Mouse (Mus musculus) right cerebral cortex, postnatal 25 days (tissue): ENCODE results near the gene Tekt4.

ENCODE experiments used
- DNase-seq: peaks from one replicate; pipeline ENCODE4 v3.0.0; 2022

Gene Tekt4

GRCm38 (mm10) chr17:25454272-25454671 is at the start of gene Tekt4:
Gene Tekt4, plus strand, starts transcription at chr17:25454615.
- no peak for DNase-seq

- DNase-seq = no peak
Observed at GRCm38 (mm10) chr17:25405224-25405895, 49.1 kb upstream of the Tekt4 start.

GRCm38 (mm10) chr17:25406011-25406441 is 48.4 kb upstream of the Tekt4 start:
- DNase-seq = peak; percentile 50

- no peak for DNase-seq
Observed at GRCm38 (mm10) chr17:25407352-25407751, 47.1 kb upstream of the Tekt4 start.

- DNase-seq = no peak
Observed at GRCm38 (mm10) chr17:25408302-25408999, 46.0 kb upstream of the Tekt4 start.

- no peak for DNase-seq
Observed at GRCm38 (mm10) chr17:25409621-25410020, 44.8 kb upstream of the Tekt4 start.

- no peak for DNase-seq
Observed at GRCm38 (mm10) chr17:25410180-25410579, 44.2 kb upstream of the Tekt4 start.

- no peak for DNase-seq
Observed at GRCm38 (mm10) chr17:25410786-25411185, 43.6 kb upstream of the Tekt4 start.

GRCm38 (mm10) chr17:25411251-25411650 is 43.2 kb upstream of the Tekt4 start:
- DNase-seq = peak; percentile 66

- no peak for DNase-seq
Observed at GRCm38 (mm10) chr17:25414209-25414608, 40.2 kb upstream of the Tekt4 start.

GRCm38 (mm10) chr17:25414917-25415316 is 39.5 kb upstream of the Tekt4 start:
- no peak for DNase-seq

GRCm38 (mm10) chr17:25415421-25415913 is 38.9 kb upstream of the Tekt4 start:
- DNase-seq = no peak

- no peak for DNase-seq
Observed at GRCm38 (mm10) chr17:25416219-25416618, 38.2 kb upstream of the Tekt4 start.

GRCm38 (mm10) chr17:25417990-25418389 is 36.4 kb upstream of the Tekt4 start:
- DNase-seq = no peak

GRCm38 (mm10) chr17:25418926-25419325 is 35.5 kb upstream of the Tekt4 start:
- DNase-seq = peak; percentile 48

- DNase-seq = no peak
Observed at GRCm38 (mm10) chr17:25420998-25421397, 33.4 kb upstream of the Tekt4 start.

GRCm38 (mm10) chr17:25424526-25425080 is 29.8 kb upstream of the Tekt4 start:
- DNase-seq = no peak

- no peak for DNase-seq
Observed at GRCm38 (mm10) chr17:25425996-25426395, 28.4 kb upstream of the Tekt4 start.

GRCm38 (mm10) chr17:25427441-25427840 is 27.0 kb upstream of the Tekt4 start:
- no peak for DNase-seq

GRCm38 (mm10) chr17:25429240-25429639 is 25.2 kb upstream of the Tekt4 start:
- DNase-seq = no peak

- DNase-seq = no peak
Observed at GRCm38 (mm10) chr17:25429886-25430285, 24.5 kb upstream of the Tekt4 start.

- DNase-seq = no peak
Observed at GRCm38 (mm10) chr17:25430534-25430933, 23.9 kb upstream of the Tekt4 start.

- peak; percentile 56 for DNase-seq
Observed at GRCm38 (mm10) chr17:25432433-25433181, 21.8 kb upstream of the Tekt4 start.
